Mouse (Mus musculus) neural tube, embryonic 12.5 days (tissue): Measurements from ENCODE around the gene Emcn. TPM values are rescaled to one million over a fixed set of nuclear protein-coding genes. Genes with fewer than 3 reads are reported as not detected.

Source experiments
- ATAC-seq: fragments of 200-750 bp; cut with Nextera tagmentation; 2 replicates; pipeline ENCODE4 v1.8.0; 2017; ENCODE audit warnings: low read depth, mild to moderate bottlenecking, moderate TSS enrichment, moderate library complexity; ENCODE audit not compliant: low FRiP score
- H3K27ac ChIP-seq: fragments of 300-500 bp; sonication (generic); 2 replicates; pipeline ENCODE4 v1.5.1; 2016
- H3K27me3 ChIP-seq: fragments of 300-500 bp; sonication (generic); replicated peaks from 2 replicates; pipeline ENCODE4 v1.6.1; 2016; ENCODE audit warnings: mild to moderate bottlenecking
- H3K36me3 ChIP-seq: fragments of 300-500 bp; sonication (generic); 2 replicates; pipeline ENCODE4 v1.6.1; 2016; ENCODE audit warnings: mild to moderate bottlenecking
- H3K4me1 ChIP-seq: fragments of 300-500 bp; sonication (generic); 2 replicates; pipeline ENCODE4 v1.6.1; 2016
- H3K4me2 ChIP-seq: fragments of 300-500 bp; sonication (generic); replicated peaks from 2 replicates; pipeline ENCODE4 v1.6.1; 2016; ENCODE audit warnings: mild to moderate bottlenecking
- H3K4me3 ChIP-seq: fragments of 300-500 bp; sonication (generic); 2 replicates; pipeline ENCODE4 v1.5.1; 2016
- H3K9ac ChIP-seq: fragments of 300-500 bp; sonication (generic); 2 replicates; pipeline ENCODE4 v1.6.1; 2016; ENCODE audit warnings: mild to moderate bottlenecking
- H3K9me3 ChIP-seq: fragments of 300-500 bp; sonication (generic); 2 replicates; pipeline ENCODE4 v1.6.1; 2016; ENCODE audit warnings: mild to moderate bottlenecking
- WGBS: fragments of 180-500 bp; shearing (Covaris S2); methylation state at CpG from one replicate; pipeline ENCODE4 v1.1.7; 2016; 5-methylcytosine and 5-hydroxymethylcytosine counted together
- polyA plus RNA-seq: library from polyadenylated mRNA; unstranded; fragments of >200 nt; fragmentation: Nextera tagmentation; extraction: Ambion mirVana; gene quantifications from 2 replicates; pipeline ENCODE4 v1.2.1, GENCODE M21; 2016

Emcn gene
- polyA plus RNA-seq, 1 experiment from 2014 or later, result 24.1 TPM

- H3K27ac ChIP-seq, result no peak overlapping the region
- no peaks in the 10 kb centered on the region for H3K27me3 ChIP-seq
- no peaks in the 10 kb centered on the region for H3K9me3 ChIP-seq
- ATAC-seq, result no peak
- no peaks in the 10 kb centered on the region for H3K36me3 ChIP-seq
- H3K9ac ChIP-seq, result no peak overlapping the region
- 95% methylated on average over 6 of the region's 6 CpGs for whole genome bisulfite sequencing
- H3K4me3 ChIP-seq, result no peak overlapping the region
- no peak overlapping the region for H3K4me2 ChIP-seq
- H3K4me1 ChIP-seq, result no peaks in the 10 kb centered on the region
Measured at GRCm38 (mm10) chr3:137429516-137429915, 88.6 kb downstream of the Emcn start.

GRCm38 (mm10) chr3:137464902-137465629, 124.2 kb downstream of the Emcn start:
- ATAC-seq, result no peak
- H3K27me3 ChIP-seq, result no peaks in the 10 kb centered on the region
- no peaks in the 10 kb centered on the region for H3K36me3 ChIP-seq
- no peak overlapping the region for H3K9ac ChIP-seq
- no peak overlapping the region for H3K4me3 ChIP-seq
- 73% methylated on average over 4 of the region's 4 CpGs for WGBS
- no peaks in the 10 kb centered on the region for H3K4me1 ChIP-seq
- H3K27ac ChIP-seq, result no peak overlapping the region
- no peak overlapping the region for H3K4me2 ChIP-seq
- H3K9me3 ChIP-seq, result no peaks in the 10 kb centered on the region

DNA sequence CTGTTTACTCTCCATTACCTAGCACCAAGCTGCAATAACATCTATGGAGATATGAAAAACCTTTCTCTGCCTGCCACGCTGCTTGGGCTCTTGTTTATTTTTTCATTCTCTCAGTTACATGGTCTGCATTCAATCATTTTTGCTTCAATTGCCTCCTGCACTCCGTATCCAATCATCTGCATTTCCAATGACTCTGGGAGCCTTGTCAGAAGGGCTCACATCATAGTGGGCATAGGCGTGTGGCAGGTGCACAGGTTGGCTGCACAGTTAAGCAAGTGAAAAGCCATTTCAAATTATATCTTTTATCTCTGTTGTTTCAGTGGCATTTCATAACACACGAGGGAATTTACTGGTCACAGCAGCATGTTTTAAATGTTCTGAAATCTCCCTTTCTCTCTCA, 125.1 kb downstream of the Emcn start:
- Histone ChIP-seq H3K4me1 (no peaks in the 10 kb centered on the region), H3K27ac (no peak overlapping the region), H3K4me2 (no peak overlapping the region), H3K9ac (no peak overlapping the region), H3K36me3 (no peaks in the 10 kb centered on the region), H3K4me3 (no peak overlapping the region), H3K9me3 (no peaks in the 10 kb centered on the region), H3K27me3 (no peaks in the 10 kb centered on the region)
- WGBS, result 72% methylated on average over 4 of the region's 4 CpGs
- ATAC-seq, result no peak

- ATAC-seq, result no peak
- Histone ChIP-seq H3K9me3 (no peaks in the 10 kb centered on the region), H3K27me3 (no peaks in the 10 kb centered on the region), H3K4me3 (no peak overlapping the region), H3K4me1 (no peaks in the 10 kb centered on the region), H3K9ac (no peak overlapping the region), H3K27ac (no peak overlapping the region), H3K36me3 (no peaks in the 10 kb centered on the region), H3K4me2 (no peak overlapping the region)
- 94% methylated on average over 4 of the region's 4 CpGs for WGBS
Measured at GRCm38 (mm10) chr3:137466766-137467165, 125.9 kb downstream of the Emcn start.

GRCm38 (mm10) chr3:137467386-137467785, 126.5 kb downstream of the Emcn start:
- WGBS, result 93% methylated on average over 1 of the region's 1 CpGs
- no peaks in the 10 kb centered on the region for H3K9me3 ChIP-seq
- H3K27me3 ChIP-seq, result no peaks in the 10 kb centered on the region
- no peak overlapping the region for H3K4me2 ChIP-seq
- no peak overlapping the region for H3K4me3 ChIP-seq
- no peaks in the 10 kb centered on the region for H3K4me1 ChIP-seq
- H3K9ac ChIP-seq, result no peak overlapping the region
- H3K36me3 ChIP-seq, result no peaks in the 10 kb centered on the region
- no peak for ATAC-seq
- no peak overlapping the region for H3K27ac ChIP-seq

DNA sequence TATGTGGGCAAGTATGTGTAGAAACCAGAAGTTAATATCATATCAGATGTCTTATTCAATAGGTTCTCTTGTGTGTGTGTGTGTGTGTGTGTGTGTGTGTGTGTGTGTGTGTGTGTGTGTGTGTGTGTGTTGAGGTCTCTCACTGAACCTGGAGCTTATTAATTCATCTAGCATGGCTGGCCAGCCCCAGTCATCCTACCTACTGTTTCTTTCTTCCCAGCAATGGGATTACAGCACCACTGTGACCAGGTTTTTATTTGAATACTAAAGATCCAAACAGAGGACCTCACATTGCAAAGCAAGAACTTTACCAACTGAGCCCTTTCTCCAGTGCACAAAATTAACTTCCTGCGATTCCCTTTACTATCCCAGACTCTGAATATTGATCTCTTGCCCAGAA, 131.3 kb downstream of the Emcn start:
- WGBS, result 91% methylated on average over 1 of the region's 1 CpGs
- no peak overlapping the region for H3K4me3 ChIP-seq

GRCm38 (mm10) chr3:137479761-137480339, 139.0 kb downstream of the Emcn start:
- no peak overlapping the region for H3K4me2 ChIP-seq
- 57% methylated on average over 7 of the region's 7 CpGs for WGBS

More for the DNA sequence above, 131.3 kb downstream of the Emcn start:
- ATAC-seq, result no peak
- H3K9ac ChIP-seq, result no peak overlapping the region
- no peak overlapping the region for H3K27ac ChIP-seq
- H3K9me3 ChIP-seq, result no peaks in the 10 kb centered on the region
- H3K36me3 ChIP-seq, result no peaks in the 10 kb centered on the region
- H3K4me1 ChIP-seq, result no peaks in the 10 kb centered on the region
- no peak overlapping the region for H3K4me2 ChIP-seq
- no peaks in the 10 kb centered on the region for H3K27me3 ChIP-seq

DNA sequence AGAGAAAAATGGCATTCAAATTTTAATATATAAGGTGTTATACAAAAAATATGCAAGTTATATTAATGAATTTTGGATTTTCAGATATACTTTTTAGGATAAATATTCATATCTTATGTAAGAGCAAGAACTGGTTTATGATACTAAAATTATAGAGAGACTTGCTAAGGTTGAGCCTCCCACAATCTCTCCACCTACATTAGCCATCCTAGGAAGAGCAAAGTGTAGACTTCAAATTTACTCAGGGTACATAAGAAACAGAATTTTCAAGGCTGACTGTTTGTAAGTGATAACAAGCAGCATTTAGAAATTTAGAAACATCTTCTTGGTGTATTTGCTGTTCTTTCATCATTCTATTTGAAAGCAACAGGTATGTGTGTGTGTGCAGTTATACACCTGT, 140.3 kb downstream of the Emcn start:
- H3K36me3 ChIP-seq, result no peaks in the 10 kb centered on the region
- no peaks in the 10 kb centered on the region for H3K9me3 ChIP-seq
- ATAC-seq, result no peak
- H3K4me2 ChIP-seq, result no peak overlapping the region
- H3K4me1 ChIP-seq, result no peaks in the 10 kb centered on the region
- H3K9ac ChIP-seq, result no peak overlapping the region
- H3K27ac ChIP-seq, result no peak overlapping the region
- H3K4me3 ChIP-seq, result no peak overlapping the region
- no peaks in the 10 kb centered on the region for H3K27me3 ChIP-seq

More at GRCm38 (mm10) chr3:137479761-137480339, 139.0 kb downstream of the Emcn start:
- Histone ChIP-seq H3K4me3 (no peak overlapping the region), H3K36me3 (no peaks in the 10 kb centered on the region), H3K9ac (no peak overlapping the region), H3K27ac (no peak overlapping the region), H3K4me1 (no peaks in the 10 kb centered on the region), H3K27me3 (no peaks in the 10 kb centered on the region), H3K9me3 (no peaks in the 10 kb centered on the region)
- no peak for ATAC-seq
